Mouse (Mus musculus) kidney, adult 8-10 months (tissue): ENCODE data around the gene Olfr539.
"Not testable (repeated sequence)": the region's sequence is repeated elsewhere in the genome, so short reads cannot be mapped to it uniquely, and the experiment has no call there.

ENCODE experiments used
- DNase-seq, 2 experiments: peaks; one replicate each; pipeline ENCODE4 v3.0.0; 2022

The Olfr539 gene

GRCm38 (mm10) chr7:140659630-140660029 is at the start of gene Olfr539:
Gene Olfr539 (plus strand): TSS chr7:140659930.
- DNase-seq = no peak

DNA sequence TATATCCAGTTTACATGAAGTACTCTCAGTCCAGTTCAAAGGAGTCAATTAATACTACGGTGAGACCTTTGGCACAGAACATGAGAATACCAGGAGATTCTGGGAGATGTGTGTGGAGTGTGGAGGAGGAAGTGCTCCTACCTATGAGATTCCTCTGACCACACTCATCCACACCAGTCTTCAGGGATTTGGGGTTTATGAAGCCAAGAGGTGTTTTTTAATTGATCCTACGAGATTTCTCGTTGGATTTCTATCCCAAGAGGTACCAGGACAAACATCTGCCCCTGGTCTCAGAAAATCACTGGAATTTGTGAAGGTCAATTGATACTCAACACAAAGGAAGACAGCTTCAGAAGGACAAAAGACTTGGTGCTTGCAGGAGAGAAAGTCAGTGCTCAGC is 31.1 kb upstream of the Olfr539 start, which contains the start of gene Olfr61:
Gene Olfr61 (plus strand): TSS at position 301 of the 400 bp plus-strand sequence.
- DNase-seq = not testable (repeated sequence)

- no peak for DNase-seq
Measured at GRCm38 (mm10) chr7:140630559-140630958, 29.2 kb upstream of the Olfr539 start.

GRCm38 (mm10) chr7:140646152-140646551 is 13.6 kb upstream of the Olfr539 start, which contains the start of gene Olfr53:
Gene Olfr53 (plus strand): TSS chr7:140646452.
- no peak for DNase-seq

- DNase-seq = not testable (repeated sequence)
Measured at GRCm38 (mm10) chr7:140670693-140671092, 11.0 kb downstream of the Olfr539 start.

- no peak for DNase-seq
Measured at GRCm38 (mm10) chr7:140675863-140676262, 16.1 kb downstream of the Olfr539 start.

DNA sequence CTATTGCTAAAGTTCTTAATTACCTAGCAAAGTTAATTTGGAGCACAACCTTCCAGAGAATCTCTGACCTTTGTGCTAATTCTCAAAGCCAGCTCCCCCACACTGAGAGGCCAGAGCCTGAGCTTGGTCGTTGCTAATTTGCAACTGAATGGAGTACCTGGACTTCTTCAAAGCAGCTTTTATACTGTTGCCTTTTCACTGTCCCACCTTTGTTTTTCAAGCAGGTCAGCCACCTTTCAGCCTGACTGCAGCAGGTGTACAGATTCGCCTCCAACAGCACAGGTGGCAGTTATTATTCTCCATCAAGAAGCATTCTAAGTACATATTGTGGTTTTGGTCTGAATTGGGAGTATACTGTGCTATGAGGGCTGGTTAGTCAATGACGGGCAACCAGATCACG is 19.9 kb downstream of the Olfr539 start:
- peak in 1 of 2 experiments; percentile 8 for DNase-seq

GRCm38 (mm10) chr7:140681651-140682050 is 21.9 kb downstream of the Olfr539 start, which contains the start of gene Olfr45:
Gene Olfr45 (plus strand): TSS chr7:140681951.
- DNase-seq = no peak

DNA sequence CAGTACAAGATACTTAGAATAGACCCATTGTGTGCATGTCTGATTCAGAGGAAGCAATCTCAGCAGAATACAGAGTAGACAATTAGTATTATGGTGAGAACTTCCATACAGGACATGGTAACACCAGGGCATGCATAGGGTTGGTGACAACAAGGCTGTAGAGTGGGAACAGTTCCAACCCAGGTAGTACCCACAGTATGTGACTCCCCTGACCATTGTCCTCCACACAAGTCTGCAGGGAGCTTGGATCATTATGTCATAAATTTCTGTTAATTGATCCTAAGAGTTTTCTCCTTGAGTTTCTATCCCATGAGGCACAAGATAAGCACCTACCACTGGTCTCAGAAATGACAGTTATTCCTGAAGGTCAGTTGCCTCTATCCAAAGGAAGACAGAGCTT is 37.2 kb downstream of the Olfr539 start, which contains the start of gene Olfr541:
Gene Olfr541 (plus strand): TSS at position 301 of the 400 bp plus-strand sequence.
- DNase-seq = no peak

- DNase-seq = no peak
Measured at GRCm38 (mm10) chr7:140706348-140706747, 46.6 kb downstream of the Olfr539 start.

DNA sequence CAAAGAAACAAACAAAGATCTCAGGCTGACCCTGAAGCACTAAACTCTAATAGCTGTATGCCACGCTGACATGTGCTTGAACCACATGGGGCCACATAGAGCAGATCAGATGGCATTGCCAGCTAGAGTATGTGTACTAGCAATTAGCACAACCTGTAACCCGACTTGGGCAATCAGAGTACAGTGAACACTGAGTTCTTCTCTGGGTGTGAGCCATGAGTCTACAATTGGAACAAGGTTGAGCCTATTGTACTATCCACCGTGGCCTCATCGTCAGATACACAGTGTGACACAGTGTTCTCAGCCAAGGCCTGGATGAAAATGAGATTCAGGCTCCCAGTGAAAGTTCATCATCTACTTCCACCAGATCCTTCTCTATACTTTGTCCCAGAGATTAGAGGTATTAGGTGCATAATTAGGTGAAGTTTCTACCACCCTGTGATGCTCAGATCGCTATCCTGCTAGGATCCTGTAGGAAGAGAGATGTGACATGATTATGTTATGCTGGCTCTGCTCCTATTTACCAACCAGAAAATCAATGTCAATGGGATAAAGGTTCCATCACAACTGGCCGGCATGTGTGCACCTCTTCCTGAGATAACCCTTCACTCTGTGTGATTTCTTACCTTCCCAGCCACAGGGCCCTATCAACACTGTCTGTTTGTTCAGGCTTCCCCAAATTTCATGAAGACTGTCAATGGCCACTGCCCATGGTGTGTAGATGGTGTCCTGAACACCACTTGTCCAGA is 48.0 kb downstream of the Olfr539 start:
- DNase-seq = no peak

- peak in 1 of 2 experiments; percentile 8 for DNase-seq
Measured at GRCm38 (mm10) chr7:140717155-140718055, 57.7 kb downstream of the Olfr539 start.

- DNase-seq = peak; percentile 5 to 20
Measured at GRCm38 (mm10) chr7:140721095-140721494, 61.4 kb downstream of the Olfr539 start.

DNA sequence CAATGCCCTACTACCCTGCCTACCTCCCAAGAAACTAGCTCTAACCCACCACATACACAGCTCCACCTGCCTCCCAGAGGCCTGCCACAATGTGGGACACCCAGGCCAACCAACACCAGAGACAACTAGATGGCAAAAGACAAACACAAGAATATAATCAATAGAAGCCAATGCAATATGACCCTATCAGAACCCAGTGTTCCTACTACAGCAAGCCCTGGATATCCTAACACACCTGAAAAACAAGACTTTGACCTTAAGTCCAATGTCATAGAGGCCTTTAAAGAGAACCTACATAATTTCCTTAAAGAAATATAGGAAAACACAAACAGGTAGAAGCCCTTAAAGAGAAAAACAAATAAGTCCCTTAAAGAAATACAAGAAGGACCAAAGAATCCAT is 65.8 kb downstream of the Olfr539 start:
- no peak for DNase-seq
